Mouse (Mus musculus) CH12.LX (cell line): ENCODE measurements around the gene Neurl4. TPM values are rescaled to one million over a fixed set of nuclear protein-coding genes. Genes with fewer than 3 reads are reported as not detected.
"Not testable (repeated sequence)": the region's sequence is repeated elsewhere in the genome, so short reads cannot be mapped to it uniquely, and the experiment has no call there.

Experiments used
- DNase-seq: peaks from one replicate; pipeline ENCODE4 v3.0.0-alpha.2; 2013; ENCODE audit errors: extremely low read depth
- H3K27ac ChIP-seq: 2 replicates; pipeline ENCODE4 v1.5.1; 2012; ENCODE audit warnings: low read depth, mild to moderate bottlenecking, control low read depth, moderate library complexity; ENCODE audit not compliant: insufficient read depth
- H3K27me3 ChIP-seq: replicated peaks from 2 replicates; pipeline ENCODE3; 2012; ENCODE audit warnings: inconsistent platforms
- H3K36me3 ChIP-seq, 2 experiments: replicated peaks in 1 of 2; 2 replicates each; pipeline versions ENCODE3 to v1.6.1; 2012; ENCODE audit warnings: inconsistent platforms in 1 of 2, low read length in 1 of 2, mild to moderate bottlenecking in 1 of 2, mixed read lengths in 1 of 2, moderate library complexity in 1 of 2; ENCODE audit not compliant: control insufficient read depth in 1 of 2, insufficient read depth in 1 of 2
- H3K4me1 ChIP-seq, 2 experiments: 2 replicates each; pipeline ENCODE4 v1.6.1; 2012; ENCODE audit warnings: inconsistent platforms in 1 of 2, moderate library complexity in 1 of 2; ENCODE audit not compliant: insufficient read depth in 2 of 2, control insufficient read depth in 1 of 2
- H3K4me2 ChIP-seq: 2 replicates; pipeline ENCODE4 v1.6.1; 2012; ENCODE audit warnings: low read depth, mild to moderate bottlenecking, control low read depth; ENCODE audit not compliant: poor library complexity, insufficient read depth, severe bottlenecking
- H3K4me3 ChIP-seq, 3 experiments: fragments of 150-350 bp in 1 of 3; sonication (generic) in 1 of 3; replicated peaks in 1 of 3; 2 replicates each; pipeline versions ENCODE3 to v1.5.1; 2011 to 2012; ENCODE audit warnings: low read depth in 2 of 3, low read length in 2 of 3, mild to moderate bottlenecking in 2 of 3, moderate library complexity in 2 of 3, control low read depth in 1 of 3, improper control_type of control experiment in 1 of 3, inconsistent platforms in 1 of 3, mixed read lengths in 1 of 3; ENCODE audit not compliant: poor library complexity in 1 of 3
- H3K79me2 ChIP-seq: replicated peaks from 2 replicates; pipeline ENCODE4 v1.6.1; 2012; ENCODE audit warnings: mild to moderate bottlenecking, moderate library complexity; ENCODE audit not compliant: control insufficient read depth, poor library complexity, insufficient read depth, severe bottlenecking; ENCODE audit errors: extremely low read depth
- H3K9ac ChIP-seq: 2 replicates; pipeline ENCODE4 v1.6.1; 2012; ENCODE audit warnings: low read depth, mild to moderate bottlenecking, control low read depth, moderate library complexity; ENCODE audit not compliant: insufficient read depth
- H3K9me3 ChIP-seq: replicated peaks from 2 replicates; pipeline ENCODE3; 2012; ENCODE audit warnings: low read length, inconsistent platforms, mixed read lengths
- CHD2 ChIP-seq: IDR thresholded peaks from 2 replicates; pipeline ENCODE4 v1.6.1; 2011; ENCODE audit warnings: low read length, improper control_type of control experiment
- CTCF ChIP-seq, 2 experiments: IDR thresholded peaks in 1 of 2; conservative IDR thresholded peaks in 1 of 2; 2 replicates each; pipeline ENCODE4 v1.5.1; 2011 to 2012; ENCODE audit warnings: low read depth in 2 of 2, low read length in 2 of 2, improper control_type of control experiment in 1 of 2, inconsistent platforms in 1 of 2, mild to moderate bottlenecking in 1 of 2, moderate library complexity in 1 of 2
- E2F4 ChIP-seq: IDR thresholded peaks from 2 replicates; pipeline ENCODE4 v1.6.1; 2011; ENCODE audit warnings: low read depth, low read length, improper control_type of control experiment; ENCODE audit not compliant: insufficient replicate concordance
- GABPA ChIP-seq: IDR thresholded peaks from 2 replicates; pipeline ENCODE4 v1.6.1; 2012; ENCODE audit warnings: low read depth, low read length, improper control_type of control experiment, inconsistent platforms; ENCODE audit not compliant: insufficient replicate concordance
- HCFC1 ChIP-seq: IDR thresholded peaks from 2 replicates; pipeline ENCODE4 v1.6.1; 2012; ENCODE audit warnings: low read depth, mild to moderate bottlenecking, inconsistent platforms, low read length, improper control_type of control experiment
- MAZ ChIP-seq: IDR thresholded peaks from 2 replicates; pipeline ENCODE4 v1.6.1; 2012; ENCODE audit warnings: low read depth, mild to moderate bottlenecking, inconsistent platforms, low read length, improper control_type of control experiment, moderate library complexity
- NRF1 ChIP-seq: IDR thresholded peaks from 2 replicates; pipeline ENCODE4 v1.6.1; 2014; ENCODE audit warnings: low read depth, mild to moderate bottlenecking, inconsistent platforms, low read length, improper control_type of control experiment, moderate library complexity
- PAX5 ChIP-seq: IDR thresholded peaks from 2 replicates; pipeline ENCODE4 v1.6.1; 2012; ENCODE audit warnings: low read length, inconsistent platforms, mixed read lengths
- POLR2A ChIP-seq: IDR thresholded peaks from 2 replicates; pipeline ENCODE4 v1.6.1; 2011; ENCODE audit warnings: low read depth, mild to moderate bottlenecking, improper control_type of control experiment, low read length
- POLR2AphosphoS2 ChIP-seq: IDR thresholded peaks from 2 replicates; pipeline ENCODE4 v1.6.1; 2011; ENCODE audit warnings: low read depth, low read length, improper control_type of control experiment
- UBTF ChIP-seq: IDR thresholded peaks from 2 replicates; pipeline ENCODE4 v1.6.1; 2012; ENCODE audit warnings: low read depth, mild to moderate bottlenecking, inconsistent platforms, low read length, improper control_type of control experiment, moderate library complexity
- USF2 ChIP-seq: conservative IDR thresholded peaks from 2 replicates; pipeline ENCODE4 v1.6.1; 2011; ENCODE audit warnings: low read depth, low read length, improper control_type of control experiment
- ZMIZ1 ChIP-seq: IDR thresholded peaks from 2 replicates; pipeline ENCODE4 v1.6.1; 2012; ENCODE audit warnings: low read depth, mild to moderate bottlenecking, inconsistent platforms, low read length, improper control_type of control experiment
- ZNF384 ChIP-seq: IDR thresholded peaks from 2 replicates; pipeline ENCODE4 v1.6.1; 2012; ENCODE audit warnings: low read depth, low read length, improper control_type of control experiment, inconsistent platforms
- dilution Hi-C: fragments of 300-500 bp; cut with MboI; formaldehyde crosslinking; loops from 2 replicates; pipeline ENCODE4 v1.14.3; 2020; ENCODE audit warnings: low sequenced_read_pairs; ENCODE audit not compliant: extremely low pct_unique_long_range_greater_than_20kb, extremely low pct_ligation_motif_present
- in situ Hi-C: fragments of 300-500 bp; cut with MboI; formaldehyde crosslinking; loops from 3 replicates; pipeline ENCODE4 v1.14.3; 2019; ENCODE audit warnings: low sequenced_read_pairs, low pct_ligation_motif_present, low pct_unique_long_range_greater_than_20kb, mixed read lengths
- polyA plus RNA-seq: library from polyadenylated mRNA; unstranded; fragments of >175 nt; gene quantifications from 2 replicates; pipeline ENCODE4 v1.2.1, GENCODE M21; 2012; ENCODE audit warnings: low read depth; ENCODE audit not compliant: insufficient read length
- total RNA-seq, 2 experiments: library from RNA; depleted of rRNA; stranded (reverse); fragments of 300-350 nt in 1 of 2; fragments of >200 nt in 1 of 2; gene quantifications; 2 replicates each; pipeline ENCODE4 v1.2.3; 2012 to 2014

Neurl4 gene
- total and polyA plus RNA-seq, 3 experiments, result 21.4 to 51.0 (median 40.1) TPM

- Histone ChIP-seq H3K4me1 (peaks cover 21 to 61% of the 10 kb centered on the region in 2 experiments), H3K9ac (no peak overlapping the region), H3K4me3 (peak overlapping the region; percentile 67 to 91 (median 79)), H3K27ac (no peak overlapping the region), H3K36me3 (peaks cover 74 to 88% of the 10 kb centered on the region in 2 experiments), H3K4me2 (peak overlapping the region; percentile 77), H3K27me3 (no peaks in the 10 kb centered on the region), H3K79me2 (peaks cover 40% of the 10 kb centered on the region), H3K9me3 (no peaks in the 10 kb centered on the region)
- DNase-seq, result no peak
- dilution Hi-C loops (no loop called here), in situ Hi-C loops (loop anchor here (5.0 kb wide), 1 partner anchor 33 kb away; the partner anchor contains the start of gene Kctd11)
- peak; percentile 50; the same call in 1 of the 2 replicates for TF ChIP-seq POLR2A
- TF ChIP-seq HCFC1, result no peak
- TF ChIP-seq POLR2AphosphoS2, result peak; percentile 53; the same call in 1 of the 2 replicates
These were observed 14.1 kb downstream of the Neurl4 start for GRCm38 (mm10) chr11:69914917-69915430.

- TF ChIP-seq NRF1, result no peak
- peak; percentile 70 for TF ChIP-seq ZMIZ1
- no peak for TF ChIP-seq ZNF384
- no peak for TF ChIP-seq UBTF
- no peak for TF ChIP-seq GABPA
- peak in 1 of 2 experiments; percentile 6; a peak in 1 of 4 replicates for TF ChIP-seq CTCF (conservative IDR thresholded peaks at IDR 0.05 in 1 of 2, IDR thresholded peaks at IDR 0.05 in 1 of 2; ENCODE audit: low read depth in 2 of 2, low read length in 2 of 2)
- TF ChIP-seq MAZ, result no peak
- peak; percentile 72 for TF ChIP-seq CHD2
- peak; percentile 55 for TF ChIP-seq POLR2A
- no peak for TF ChIP-seq USF2
- TF ChIP-seq POLR2AphosphoS2, result peak; percentile 22
- no peak for TF ChIP-seq PAX5
- TF ChIP-seq E2F4, result no peak
- Histone ChIP-seq H3K79me2 (peaks cover 50% of the 10 kb centered on the region), H3K4me2 (no peak overlapping the region), H3K4me1 (peaks cover 21 to 61% of the 10 kb centered on the region in 2 experiments), H3K36me3 (peaks cover 65 to 79% of the 10 kb centered on the region in 2 experiments), H3K9ac (no peak overlapping the region), H3K9me3 (no peaks in the 10 kb centered on the region), H3K27me3 (no peaks in the 10 kb centered on the region), H3K27ac (no peak overlapping the region), H3K4me3 (peak overlapping the region in 1 of 3 experiments; percentile 8)
- DNase-seq, result no peak
- in situ Hi-C loops, result loop anchor here (5.0 kb wide), 1 partner anchor 34 kb away; the partner anchor contains the start of gene Kctd11
- dilution Hi-C loops, result no loop called here
These were observed 15.1 kb downstream of the Neurl4 start for GRCm38 (mm10) chr11:69915667-69916627.

- in situ Hi-C loops, result loop anchor here (5.0 kb wide), 1 partner anchor 35 kb away; the partner anchor contains the start of gene Kctd11
- DNase-seq, H3K27me3 ChIP-seq, H3K9ac ChIP-seq, H3K27ac ChIP-seq, H3K4me2 ChIP-seq, dilution Hi-C loops, H3K4me3 ChIP-seq, H3K9me3 ChIP-seq: not testable (repeated sequence)
- peaks cover 21 to 61% of the 10 kb centered on the region in 2 experiments for H3K4me1 ChIP-seq
- H3K79me2 ChIP-seq, result peaks cover 51% of the 10 kb centered on the region
- peaks cover 56 to 70% of the 10 kb centered on the region in 2 experiments for H3K36me3 ChIP-seq
These were observed 15.9 kb downstream of the Neurl4 start for GRCm38 (mm10) chr11:69916652-69917378.
